Mouse (Mus musculus): Measurements from ENCODE around the gene Ptpra. TPM values are rescaled to one million over a fixed set of nuclear protein-coding genes. Genes with fewer than 3 reads are reported as not detected.

The Ptpra gene
- total and polyA plus RNA-seq, 2 experiments from 2014 or later: 154 to 162 TPM

GRCm38 (mm10) chr2:130412775-130413174 is 37.3 kb upstream of the Ptpra start:
- Histone ChIP-seq H3K27ac (ENCODE audit: low read depth, low read length) (no peak overlapping the region), H3K27me3 (ENCODE audit: insufficient read depth, low read length) (no peaks in the 10 kb centered on the region), H3K9me3 (ENCODE audit: low read length) (no peaks in the 10 kb centered on the region), H3K4me1 (ENCODE audit: insufficient read depth) (no peaks in the 10 kb centered on the region), H3K36me3 (ENCODE audit: insufficient read depth) (no peaks in the 10 kb centered on the region), H3K4me3 (ENCODE audit: low read depth, low read length) (no peak overlapping the region), H3K9ac (no peak overlapping the region), H3K4me2 (ENCODE audit: low read depth) (no peak overlapping the region)
- ATAC-seq (no peak), DNase-seq (no peak)
- WGBS: 77% methylated on average over 3 of the region's 3 CpGs
- no peak for TF ChIP-seq CTCF (IDR thresholded peaks at IDR 0.05; ENCODE audit: low read depth)

- no peak overlapping the region for H3K4me3 ChIP-seq (ENCODE audit: low read depth, low read length)
- TF ChIP-seq CTCF (IDR thresholded peaks at IDR 0.05; ENCODE audit: low read depth): peak; percentile 34
- ATAC-seq (no peak), DNase-seq (no peak)
- no peaks in the 10 kb centered on the region for H3K9me3 ChIP-seq (ENCODE audit: low read length)
- H3K36me3 ChIP-seq (ENCODE audit: insufficient read depth): no peaks in the 10 kb centered on the region
- no peak overlapping the region for H3K27ac ChIP-seq (ENCODE audit: low read depth, low read length)
- no peak overlapping the region for H3K9ac ChIP-seq
- H3K27me3 ChIP-seq (ENCODE audit: insufficient read depth, low read length): no peaks in the 10 kb centered on the region
- 72% methylated on average over 6 of the region's 6 CpGs for WGBS
- no peaks in the 10 kb centered on the region for H3K4me1 ChIP-seq (ENCODE audit: insufficient read depth)
- H3K4me2 ChIP-seq (ENCODE audit: low read depth): no peak overlapping the region
Observed at GRCm38 (mm10) chr2:130414094-130414856, 35.8 kb upstream of the Ptpra start.

GRCm38 (mm10) chr2:130421781-130422620 is 28.1 kb upstream of the Ptpra start:
- H3K9ac ChIP-seq: no peak overlapping the region
- H3K9me3 ChIP-seq (ENCODE audit: low read length): no peaks in the 10 kb centered on the region
- H3K4me3 ChIP-seq (ENCODE audit: low read depth, low read length): no peak overlapping the region
- no peaks in the 10 kb centered on the region for H3K36me3 ChIP-seq (ENCODE audit: insufficient read depth)
- no peak overlapping the region for H3K4me2 ChIP-seq (ENCODE audit: low read depth)
- no peak for TF ChIP-seq CTCF (IDR thresholded peaks at IDR 0.05; ENCODE audit: low read depth)
- H3K27me3 ChIP-seq (ENCODE audit: insufficient read depth, low read length): no peaks in the 10 kb centered on the region
- no peak overlapping the region for H3K27ac ChIP-seq (ENCODE audit: low read depth, low read length)
- H3K4me1 ChIP-seq (ENCODE audit: insufficient read depth): peaks cover 26% of the 10 kb centered on the region
- ATAC-seq: no peak
- no peak for DNase-seq
- WGBS: 96% methylated on average over 26 of the region's 26 CpGs

GRCm38 (mm10) chr2:130423397-130424125 is 26.5 kb upstream of the Ptpra start:
- ATAC-seq (peak; percentile 81), DNase-seq (peak; percentile 90)
- Histone ChIP-seq H3K27me3 (ENCODE audit: insufficient read depth, low read length) (no peaks in the 10 kb centered on the region), H3K9ac (peak overlapping the region; percentile 83), H3K36me3 (ENCODE audit: insufficient read depth) (no peaks in the 10 kb centered on the region), H3K4me1 (ENCODE audit: insufficient read depth) (peaks cover 26% of the 10 kb centered on the region), H3K27ac (ENCODE audit: low read depth, low read length) (peak overlapping the region; percentile 96), H3K9me3 (ENCODE audit: low read length) (no peaks in the 10 kb centered on the region), H3K4me3 (ENCODE audit: low read depth, low read length) (peak overlapping the region; percentile 70), H3K4me2 (ENCODE audit: low read depth) (peak overlapping the region; percentile 96)
- WGBS: 19% methylated on average over 49 of the region's 49 CpGs
- no peak for TF ChIP-seq CTCF (IDR thresholded peaks at IDR 0.05; ENCODE audit: low read depth)

GRCm38 (mm10) chr2:130424126-130424853 is 25.8 kb upstream of the Ptpra start, which contains the start of the genes Vps16 and Pced1a:
Vps16 (plus strand) TSS chr2:130424339.
Pced1a (minus strand) TSS chr2:130424701.
- Histone ChIP-seq H3K4me2 (ENCODE audit: low read depth) (peak within 1 kb of the TSS; percentile 96), H3K27ac (ENCODE audit: low read depth, low read length) (peak within 1 kb of the TSS; percentile 96), H3K9ac (peak within 1 kb of the TSS; percentile 83), H3K27me3 (ENCODE audit: insufficient read depth, low read length) (no peaks in the 10 kb centered on the region), H3K9me3 (ENCODE audit: low read length) (no peaks in the 10 kb centered on the region), H3K4me3 (ENCODE audit: low read depth, low read length) (peak within 1 kb of the TSS; percentile 70), H3K4me1 (ENCODE audit: insufficient read depth) (peaks cover 26% of the 10 kb centered on the region), H3K36me3 (ENCODE audit: insufficient read depth) (no peaks in the 10 kb centered on the region)
- WGBS: 1% methylated on average over 58 of the region's 58 CpGs
- TF ChIP-seq CTCF (IDR thresholded peaks at IDR 0.05; ENCODE audit: low read depth): peak; percentile 78
- ATAC-seq (peak; percentile 96), DNase-seq (peak; percentile 97)

- Histone ChIP-seq H3K4me1 (ENCODE audit: insufficient read depth) (peaks cover 26% of the 10 kb centered on the region), H3K9ac (peak overlapping the region; percentile 83), H3K36me3 (ENCODE audit: insufficient read depth) (no peaks in the 10 kb centered on the region), H3K4me2 (ENCODE audit: low read depth) (peak overlapping the region; percentile 96), H3K4me3 (ENCODE audit: low read depth, low read length) (peak overlapping the region; percentile 70), H3K9me3 (ENCODE audit: low read length) (no peaks in the 10 kb centered on the region), H3K27me3 (ENCODE audit: insufficient read depth, low read length) (no peaks in the 10 kb centered on the region), H3K27ac (ENCODE audit: low read depth, low read length) (peak overlapping the region; percentile 96)
- WGBS: 26% methylated on average over 5 of the region's 5 CpGs
- DNase-seq: peak; percentile 59
- ATAC-seq: no peak
- peak; percentile 55 for TF ChIP-seq CTCF (IDR thresholded peaks at IDR 0.05; ENCODE audit: low read depth)
Observed at GRCm38 (mm10) chr2:130425112-130425511, 25.0 kb upstream of the Ptpra start.
